Mouse (Mus musculus): ENCODE results near the gene Gfod2.

DNA sequence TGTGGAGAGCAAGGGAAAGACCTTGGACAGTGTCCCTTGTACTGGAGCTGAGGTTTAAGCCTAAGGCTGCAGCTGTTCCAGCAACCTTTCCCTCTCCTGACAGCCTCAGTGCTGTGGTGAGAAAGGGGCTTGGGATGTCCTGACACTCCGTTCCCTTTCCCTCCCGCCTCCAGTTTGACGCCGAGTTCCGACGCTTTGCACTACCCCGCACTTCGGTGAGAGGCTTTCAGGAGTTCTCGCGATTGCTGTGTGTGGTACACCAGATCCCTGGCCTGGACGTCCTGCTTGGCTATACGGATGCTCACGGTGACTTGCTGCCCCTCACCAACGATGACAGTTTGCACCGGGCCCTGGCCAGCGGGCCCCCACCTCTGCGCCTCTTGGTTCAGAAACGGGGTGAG, 56.5 kb downstream of the Gfod2 start:
- no peak for TF ChIP-seq CTCF (IDR thresholded peaks at IDR 0.05; ENCODE audit: low read depth, low read length)
- TF ChIP-seq POLR2A (IDR thresholded peaks at IDR 0.05; ENCODE audit: insufficient read depth, low read length), result no peak

Data from ES-Bruce4 (cell line).